Mouse (Mus musculus) kidney, postnatal 0 days (tissue): ENCODE results near the gene Itpr2. TPM values are rescaled to one million over a fixed set of nuclear protein-coding genes. Genes with fewer than 3 reads are reported as not detected.

Source experiments
- ATAC-seq: fragments of 200-750 bp; cut with Nextera tagmentation; replicated peaks from 2 replicates; pipeline ENCODE4 v1.8.0; 2017; ENCODE audit warnings: low read depth, moderate number of reproducible peaks, moderate TSS enrichment, moderate library complexity; ENCODE audit not compliant: low FRiP score
- DNase-seq: peaks from one replicate; pipeline ENCODE4 v3.0.0-alpha.2; 2016; ENCODE audit warnings: low spot score
- H3K27ac ChIP-seq: fragments of 300-500 bp; sonication (generic); 2 replicates; pipeline ENCODE4 v1.5.1; 2014; ENCODE audit warnings: mild to moderate bottlenecking
- H3K27me3 ChIP-seq: fragments of 300-500 bp; sonication (generic); 2 replicates; pipeline ENCODE4 v1.6.1; 2014; ENCODE audit warnings: low read length, mixed read lengths; ENCODE audit not compliant: insufficient read depth
- H3K36me3 ChIP-seq: fragments of 300-500 bp; sonication (generic); 2 replicates; pipeline ENCODE4 v1.6.1; 2014; ENCODE audit warnings: low read length, mixed read lengths; ENCODE audit not compliant: insufficient read depth
- H3K4me1 ChIP-seq: fragments of 300-500 bp; sonication (generic); replicated peaks from 2 replicates; pipeline ENCODE4 v1.6.1; 2014; ENCODE audit warnings: antibody characterized with exemption, low read length, mixed read lengths; ENCODE audit not compliant: insufficient read depth
- H3K4me2 ChIP-seq: fragments of 300-500 bp; sonication (generic); 2 replicates; pipeline ENCODE4 v1.6.1; 2014; ENCODE audit warnings: mild to moderate bottlenecking, low read length, moderate library complexity, mixed read lengths
- H3K4me3 ChIP-seq: fragments of 300-500 bp; sonication (generic); replicated peaks from 2 replicates; pipeline ENCODE4 v1.5.1; 2014; ENCODE audit warnings: low read depth, low read length
- H3K9ac ChIP-seq: fragments of 300-500 bp; sonication (generic); 2 replicates; pipeline ENCODE4 v1.6.1; 2014; ENCODE audit warnings: low read depth, low read length
- H3K9me3 ChIP-seq: fragments of 300-500 bp; sonication (generic); replicated peaks from 2 replicates; pipeline ENCODE4 v1.6.1; 2016; ENCODE audit warnings: low read length, inconsistent platforms, mixed read lengths
- CTCF ChIP-seq: IDR thresholded peaks from 2 replicates; pipeline ENCODE4 v1.5.1; 2016; ENCODE audit warnings: antibody characterized with exemption, low read depth, mild to moderate bottlenecking, moderate library complexity
- WGBS: fragments of 180-500 bp; shearing (Covaris S2); extraction: QIAGEN DNeasy Blood & Tissue Kit; methylation state at CpG from one replicate; pipeline ENCODE4 v1.1.7; 2014; 5-methylcytosine and 5-hydroxymethylcytosine counted together
- polyA plus RNA-seq: library from polyadenylated mRNA; unstranded; fragments of >200 nt; fragmentation: Nextera tagmentation; extraction: Ambion mirVana; gene quantifications from 2 replicates; pipeline ENCODE4 v1.2.1, GENCODE M21; 2015

Gene Itpr2
- polyA plus RNA-seq, 1 experiment from 2014 or later, result 17.4 TPM

DNA sequence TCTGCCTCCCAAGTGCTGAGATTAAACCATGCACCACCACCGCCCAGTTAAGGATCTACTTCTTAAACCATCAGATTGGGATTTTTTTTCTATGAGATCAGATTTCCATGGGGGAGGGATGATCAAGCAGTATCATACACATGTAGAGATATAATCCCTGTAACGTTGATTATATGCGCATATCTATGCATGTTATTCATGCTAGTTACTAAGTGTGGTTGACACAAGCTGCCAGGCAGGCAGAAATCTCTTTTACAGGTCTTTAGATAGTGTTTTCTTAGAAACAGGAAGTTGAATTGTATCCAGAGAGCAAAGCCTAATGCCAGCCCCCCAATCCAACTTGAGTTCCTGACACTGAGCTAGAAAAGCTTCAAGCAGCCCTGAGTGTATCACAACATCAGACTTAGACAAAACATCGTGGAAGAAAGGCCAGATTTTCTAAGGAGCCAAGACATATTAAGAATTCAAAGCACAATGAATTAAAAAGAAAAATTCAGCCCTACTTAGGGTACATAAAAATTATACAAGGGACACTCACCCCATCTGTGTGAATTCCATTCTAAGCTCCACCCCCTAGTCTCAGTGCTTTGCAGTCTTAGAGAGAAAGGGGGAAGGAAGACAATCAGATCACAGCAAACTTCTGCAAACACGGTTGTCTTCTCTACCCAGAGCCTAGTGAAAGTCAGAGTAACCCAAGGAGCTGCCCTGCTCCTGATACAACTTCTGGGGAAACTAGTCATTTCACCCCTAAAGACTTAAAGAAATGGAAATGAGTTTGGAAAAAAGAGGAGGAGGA, 22.9 kb downstream of the Itpr2 start:
- H3K4me1 ChIP-seq, result no peaks in the 10 kb centered on the region
- no peaks in the 10 kb centered on the region for H3K27me3 ChIP-seq
- H3K36me3 ChIP-seq, result no peaks in the 10 kb centered on the region
- ATAC-seq, result no peak
- no peak overlapping the region for H3K27ac ChIP-seq
- no peak for TF ChIP-seq CTCF
- no peak overlapping the region for H3K9ac ChIP-seq
- WGBS, result 78% methylated on average over 5 of the region's 5 CpGs
- no peak for DNase-seq
- H3K4me2 ChIP-seq, result no peak overlapping the region
- H3K9me3 ChIP-seq, result no peaks in the 10 kb centered on the region
- no peak overlapping the region for H3K4me3 ChIP-seq

DNA sequence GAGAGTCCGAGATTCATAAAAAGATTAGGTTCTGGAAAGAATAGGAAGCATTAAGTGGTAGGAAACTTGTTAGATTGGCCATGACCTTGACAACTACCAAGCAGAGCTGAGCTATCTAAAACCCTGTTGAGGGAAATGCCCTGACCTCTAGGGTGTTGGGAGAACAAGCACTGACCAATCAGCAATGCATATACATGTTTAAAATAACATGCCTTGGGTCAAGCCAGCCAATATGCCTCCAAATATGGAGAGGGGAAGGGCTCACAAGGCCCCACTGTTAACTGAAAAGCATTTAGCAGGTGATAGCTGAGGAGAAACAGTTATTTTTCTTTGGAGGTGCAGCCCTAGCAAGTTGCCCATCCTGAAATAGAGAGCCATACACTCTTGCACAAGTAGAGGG, 25.2 kb downstream of the Itpr2 start:
- no peaks in the 10 kb centered on the region for H3K36me3 ChIP-seq
- no peaks in the 10 kb centered on the region for H3K27me3 ChIP-seq
- H3K9ac ChIP-seq, result no peak overlapping the region
- no peak for ATAC-seq
- no peak overlapping the region for H3K4me2 ChIP-seq
- no peak for TF ChIP-seq CTCF
- no peak overlapping the region for H3K27ac ChIP-seq
- H3K4me3 ChIP-seq, result no peak overlapping the region
- no peaks in the 10 kb centered on the region for H3K9me3 ChIP-seq
- 75% methylated on average over 1 of the region's 1 CpGs for WGBS
- DNase-seq, result no peak
- no peaks in the 10 kb centered on the region for H3K4me1 ChIP-seq

DNA sequence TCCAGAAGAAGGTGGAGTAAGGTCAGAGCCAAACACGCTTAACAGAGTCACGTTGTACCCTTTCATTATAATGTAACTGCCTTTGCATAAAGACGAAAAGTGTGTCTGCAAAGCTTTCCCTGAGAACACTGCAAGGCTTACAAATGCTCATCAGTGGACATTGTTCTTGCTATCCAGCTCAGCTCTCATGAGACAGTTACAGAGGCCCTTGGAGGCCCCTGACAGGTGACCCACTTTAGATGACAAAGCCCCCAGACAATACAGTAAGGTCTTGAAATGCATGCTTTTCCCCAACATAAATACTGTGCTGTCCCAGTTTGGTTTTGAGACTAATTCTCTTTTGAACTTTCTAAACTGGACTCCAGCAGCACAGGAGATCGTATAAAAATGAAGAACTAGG, 27.9 kb downstream of the Itpr2 start:
- Histone ChIP-seq H3K27ac (no peak overlapping the region), H3K9ac (no peak overlapping the region), H3K4me2 (no peak overlapping the region), H3K4me1 (no peaks in the 10 kb centered on the region), H3K36me3 (no peaks in the 10 kb centered on the region), H3K4me3 (no peak overlapping the region), H3K9me3 (no peaks in the 10 kb centered on the region), H3K27me3 (no peaks in the 10 kb centered on the region)
- no peak for ATAC-seq
- no peak for TF ChIP-seq CTCF
- no peak for DNase-seq
- WGBS, result 85% methylated on average over 4 of the region's 4 CpGs

DNA sequence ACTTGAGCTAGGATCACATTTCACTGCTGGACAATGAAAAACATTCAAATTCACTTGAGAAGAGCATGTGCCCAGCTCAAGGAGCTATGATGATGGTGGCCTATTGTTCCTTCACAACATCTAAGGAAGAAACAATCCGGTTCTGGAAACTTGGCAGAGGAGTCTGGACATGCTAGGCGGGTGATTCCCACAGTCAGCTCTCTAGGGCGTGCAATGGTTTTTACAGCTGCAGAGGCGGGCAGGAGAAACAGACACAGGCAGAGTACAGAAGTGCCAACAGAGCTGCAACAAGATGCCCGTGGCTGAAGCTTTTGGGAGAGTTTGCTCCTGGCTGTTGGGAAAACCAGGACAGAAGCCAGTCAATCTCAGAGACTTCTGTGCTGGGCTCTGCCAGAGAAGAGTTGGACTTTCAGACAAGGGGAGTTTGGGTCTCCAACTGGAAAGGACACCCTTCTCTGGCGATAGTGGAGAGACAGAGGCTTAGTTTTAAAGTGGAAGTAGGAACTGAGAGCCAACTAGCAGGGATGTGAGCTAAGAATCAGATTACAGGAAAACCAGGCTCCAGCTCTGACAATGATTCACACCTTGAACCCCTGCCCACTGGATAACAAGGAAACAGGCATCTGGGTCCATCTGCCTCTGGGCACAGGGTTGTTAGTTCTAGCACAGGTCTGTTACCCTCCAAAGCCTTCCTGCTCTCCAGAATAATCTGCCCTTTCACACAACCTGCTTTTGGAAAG, 28.6 kb downstream of the Itpr2 start:
- Histone ChIP-seq H3K4me3 (no peak overlapping the region), H3K4me2 (no peak overlapping the region), H3K27me3 (no peaks in the 10 kb centered on the region), H3K36me3 (no peaks in the 10 kb centered on the region), H3K9ac (no peak overlapping the region), H3K27ac (no peak overlapping the region), H3K9me3 (no peaks in the 10 kb centered on the region), H3K4me1 (no peaks in the 10 kb centered on the region)
- DNase-seq (no peak), ATAC-seq (no peak)
- TF ChIP-seq CTCF, result no peak
- WGBS, result 53% methylated on average over 6 of the region's 6 CpGs

DNA sequence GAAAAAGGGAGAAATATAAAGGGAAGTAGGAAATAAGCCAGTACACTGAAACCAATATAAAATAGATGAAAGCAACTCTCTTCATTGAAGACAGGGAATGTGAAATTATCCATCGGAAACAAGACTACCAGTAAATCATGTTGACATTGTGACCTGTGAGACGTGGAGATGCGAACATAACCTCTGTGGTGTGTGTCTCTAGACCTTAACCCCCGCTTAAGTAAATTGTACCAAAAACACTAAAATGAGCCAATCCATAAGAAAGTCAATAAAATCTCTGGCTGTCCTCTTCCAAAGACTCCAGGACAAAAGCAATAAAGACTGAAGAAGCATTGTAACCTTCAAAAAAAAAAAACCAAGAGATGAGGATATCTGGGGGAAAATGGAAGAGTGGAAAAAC, 31.6 kb downstream of the Itpr2 start:
- Histone ChIP-seq H3K36me3 (no peaks in the 10 kb centered on the region), H3K4me2 (no peak overlapping the region), H3K27me3 (no peaks in the 10 kb centered on the region), H3K4me1 (no peaks in the 10 kb centered on the region), H3K27ac (no peak overlapping the region), H3K4me3 (no peak overlapping the region), H3K9ac (no peak overlapping the region), H3K9me3 (no peaks in the 10 kb centered on the region)
- TF ChIP-seq CTCF, result no peak
- no peak for ATAC-seq
- WGBS, result 50% methylated on average over 4 of the region's 4 CpGs
- no peak for DNase-seq

DNA sequence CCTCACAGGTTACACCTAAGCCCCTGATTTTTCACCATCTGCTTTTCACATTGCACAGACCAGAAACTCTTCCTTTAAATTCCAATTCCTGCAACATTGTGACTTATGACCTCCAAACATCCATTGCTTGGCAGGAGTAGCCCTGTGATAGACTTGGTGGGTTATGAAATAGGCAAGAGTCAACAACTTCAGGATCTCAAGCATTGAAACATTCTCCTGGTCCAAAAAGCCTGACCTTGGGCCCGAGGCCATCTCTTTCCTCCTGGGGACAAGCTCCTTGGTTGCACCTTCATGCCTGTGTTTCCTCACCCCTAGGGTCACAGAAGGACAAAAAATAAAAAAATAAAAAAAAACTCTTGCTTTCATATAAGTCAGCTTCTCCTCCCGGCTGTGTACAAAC, 32.1 kb downstream of the Itpr2 start:
- H3K4me3 ChIP-seq, result no peak overlapping the region
- WGBS, result 68% methylated on average over 2 of the region's 2 CpGs
- ATAC-seq, result no peak

More for the DNA sequence above, 32.1 kb downstream of the Itpr2 start:
- no peaks in the 10 kb centered on the region for H3K9me3 ChIP-seq
- H3K4me2 ChIP-seq, result no peak overlapping the region
- no peaks in the 10 kb centered on the region for H3K4me1 ChIP-seq
- H3K27ac ChIP-seq, result no peak overlapping the region
- no peak for TF ChIP-seq CTCF
- H3K27me3 ChIP-seq, result no peaks in the 10 kb centered on the region
- H3K9ac ChIP-seq, result no peak overlapping the region
- no peaks in the 10 kb centered on the region for H3K36me3 ChIP-seq
- no peak for DNase-seq
